In the genomic region with DNA sequence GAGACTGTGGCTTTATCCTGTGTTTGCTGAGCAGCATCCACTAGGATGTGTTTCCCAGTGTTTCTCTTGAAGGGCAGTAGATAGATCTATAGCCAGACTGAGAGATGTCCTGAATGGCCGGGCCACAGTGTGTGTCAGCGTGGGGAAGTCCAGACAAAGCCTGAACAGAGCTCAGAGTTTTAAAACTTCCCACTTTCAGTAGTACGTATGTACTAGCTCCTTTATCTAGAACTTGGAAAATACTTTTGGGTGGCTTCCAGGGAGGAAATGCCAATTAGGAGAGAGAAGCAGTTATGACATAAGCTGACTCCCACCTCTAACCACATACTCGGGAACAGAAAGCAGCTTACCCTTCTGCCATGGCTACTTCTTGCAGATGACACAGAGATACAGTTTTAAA, we compare ENCODE assay signal across 15 mouse cellular contexts. TPM values are rescaled to one million over a fixed set of nuclear protein-coding genes. Genes with fewer than 3 reads are reported as not detected.
DNase-seq lines count a peak whose midpoint lies in the region; ATAC-seq lines count a peak whose summit lies in the region.
"Had no signal": no experiment of that assay in that cellular context is flagged by ENCODE, and none has a peak within 500 bp of the region (broad histone marks: within the 10 kb centered on the region; RNA-seq: fewer than 3 reads in every experiment).

No protein-coding gene starts in this region.

- H3K9me3 ChIP-seq in limb, embryonic 13.5 days, result no peaks in the 10 kb centered on the region
- H3K9me3 ChIP-seq in limb, embryonic 10.5 days (replicated peaks), result no peaks in the 10 kb centered on the region
- no peaks in the 10 kb centered on the region for H3K9me3 ChIP-seq in embryonic facial prominence, embryonic 15.5 days (replicated peaks)
- H3K9me3 ChIP-seq in heart, embryonic 14.5 days (ENCODE audit: control insufficient read depth, low read length), result no peaks in the 10 kb centered on the region
- H3K9me3 ChIP-seq: hindbrain, embryonic 15.5 days; midbrain, embryonic 15.5 days had no signal

- DNase-seq in limb, embryonic 10.5 days (ENCODE audit: low spot score), result no peak
- DNase-seq in lung, postnatal 25 days (ENCODE audit: low spot score), result peak; percentile 32
- DNase-seq in spleen, adult 12 weeks (ENCODE audit: low spot score), result no peak
- no peak for DNase-seq in thymus, postnatal 4 days
- DNase-seq: cerebellum, postnatal 14 days; right cerebral cortex, postnatal 25 days; thymus, adult 18-20 months had no signal

- WGBS in limb, embryonic 13.5 days, result 72% methylated on average over 4 of the region's 4 CpGs
- 84% methylated on average over 4 of the region's 4 CpGs for WGBS in limb, embryonic 10.5 days
- 58% methylated on average over 4 of the region's 4 CpGs for WGBS in embryonic facial prominence, embryonic 15.5 days
- WGBS in heart, embryonic 14.5 days, result 34% methylated on average over 4 of the region's 4 CpGs

- 0 out of 2 replicates have a peak overlapping the region, but pooled peaks have one; percentile 9 for H3K9ac ChIP-seq in limb, embryonic 13.5 days
- no peak overlapping the region for H3K9ac ChIP-seq in embryonic facial prominence, embryonic 15.5 days
- no peak overlapping the region for H3K9ac ChIP-seq in heart, embryonic 14.5 days (ENCODE audit: low read length)
- H3K9ac ChIP-seq: hindbrain, embryonic 15.5 days; liver, embryonic 14.5 days; midbrain, embryonic 15.5 days had no signal

- H3K4me1 ChIP-seq in limb, embryonic 13.5 days, result no peaks in the 10 kb centered on the region
- H3K4me1 ChIP-seq in limb, embryonic 10.5 days, result no peaks in the 10 kb centered on the region
- H3K4me1 ChIP-seq in embryonic facial prominence, embryonic 15.5 days, result no peaks in the 10 kb centered on the region
- peaks cover 0 to 13% of the 10 kb centered on the region in 2 experiments; a peak in 1 of 4 replicates for H3K4me1 ChIP-seq in heart, embryonic 14.5 days (ENCODE audit: control insufficient read depth in 2 of 2, insufficient read depth in 2 of 2, low read length in 2 of 2)
- H3K4me1 ChIP-seq: hindbrain, embryonic 15.5 days; midbrain, embryonic 15.5 days had no signal

- no peak overlapping the region for H3K4me2 ChIP-seq in limb, embryonic 13.5 days (replicated peaks)
- no peak overlapping the region for H3K4me2 ChIP-seq in embryonic facial prominence, embryonic 15.5 days (replicated peaks)
- H3K4me2 ChIP-seq in heart, embryonic 14.5 days (ENCODE audit: low read length), result no peak overlapping the region
- H3K4me2 ChIP-seq: hindbrain, embryonic 15.5 days; midbrain, embryonic 15.5 days had no signal

- no peak overlapping the region for H3K27ac ChIP-seq in limb, embryonic 13.5 days
- H3K27ac ChIP-seq in limb, embryonic 10.5 days, result no peak overlapping the region
- peak overlapping the region; percentile 5; the same call in 1 of the 2 replicates for H3K27ac ChIP-seq in embryonic facial prominence, embryonic 15.5 days (replicated peaks)
- peak overlapping the region; percentile 6 to 47; a peak in 2 of 4 replicates for H3K27ac ChIP-seq in heart, embryonic 14.5 days (replicated peaks in 1 of 2; ENCODE audit: control insufficient read depth in 1 of 2, insufficient read depth in 1 of 2, low read depth in 2 of 2, low read length in 2 of 2)
- H3K27ac ChIP-seq: hindbrain, embryonic 15.5 days; liver, embryonic 14.5 days; midbrain, embryonic 15.5 days had no signal

- no peak for ATAC-seq in limb, embryonic 13.5 days (ENCODE audit: low FRiP score, low read depth)
- ATAC-seq in embryonic facial prominence, embryonic 15.5 days (ENCODE audit: insufficient number of reproducible peaks, low FRiP score, low TSS enrichment, low read depth), result no peak
- ATAC-seq in heart, embryonic 14.5 days (ENCODE audit: insufficient number of reproducible peaks, insufficient read depth, low FRiP score, low read depth), result no peak
- ATAC-seq: intestine, postnatal 0 days; midbrain, embryonic 15.5 days; Patski had no signal

- no peaks in the 10 kb centered on the region; the same call in 1 of the 2 replicates for H3K36me3 ChIP-seq in limb, embryonic 13.5 days
- no peaks in the 10 kb centered on the region for H3K36me3 ChIP-seq in limb, embryonic 10.5 days
- no peaks in the 10 kb centered on the region for H3K36me3 ChIP-seq in embryonic facial prominence, embryonic 15.5 days
- peaks cover 97% of the 10 kb centered on the region for H3K36me3 ChIP-seq in heart, embryonic 14.5 days (ENCODE audit: control insufficient read depth, insufficient read depth, low read length)
- H3K36me3 ChIP-seq: hindbrain, embryonic 15.5 days; midbrain, embryonic 15.5 days had no signal

- H3K4me3 ChIP-seq in limb, embryonic 13.5 days, result no peak overlapping the region
- no peak overlapping the region for H3K4me3 ChIP-seq in limb, embryonic 10.5 days
- no peak overlapping the region for H3K4me3 ChIP-seq in embryonic facial prominence, embryonic 15.5 days (replicated peaks)
- H3K4me3 ChIP-seq in heart, embryonic 14.5 days (ENCODE audit: control insufficient read depth in 1 of 2, insufficient read depth in 1 of 2, low read depth in 1 of 2, low read length in 2 of 2), result no peak overlapping the region
- H3K4me3 ChIP-seq: hindbrain, embryonic 15.5 days; midbrain, embryonic 15.5 days had no signal

- H3K27me3 ChIP-seq in limb, embryonic 13.5 days, result no peaks in the 10 kb centered on the region
- H3K27me3 ChIP-seq in limb, embryonic 10.5 days (ENCODE audit: low read depth, poor library complexity, severe bottlenecking), result no peaks in the 10 kb centered on the region
- H3K27me3 ChIP-seq in embryonic facial prominence, embryonic 15.5 days, result no peaks in the 10 kb centered on the region
- H3K27me3 ChIP-seq in heart, embryonic 14.5 days (ENCODE audit: control insufficient read depth, insufficient read depth, low read length), result no peaks in the 10 kb centered on the region
- H3K27me3 ChIP-seq: hindbrain, embryonic 15.5 days; midbrain, embryonic 15.5 days; Patski had no signal

RNA-seq across cellular contexts. Expression of a gene that starts 23.6 kb away (rescaled TPM):
- polyA plus RNA-seq in limb, embryonic 13.5 days (2015; fragmentation: Nextera tagmentation; extraction: Ambion mirVana), result 2.7 and 3.7 TPM in 2 replicates
- polyA plus RNA-seq in limb, embryonic 10.5 days (2016; fragmentation: Nextera tagmentation; extraction: Ambion mirVana), result 0.60 and 0.95 TPM in 2 replicates
- 1.0 and 1.1 TPM in 2 replicates for polyA plus RNA-seq in embryonic facial prominence, embryonic 15.5 days (2015; fragmentation: Nextera tagmentation; extraction: Ambion mirVana)
- polyA plus RNA-seq in heart, embryonic 14.5 days (2014; fragmentation: Nextera tagmentation; extraction: Ambion mirVana), result 67.0 and 78.5 TPM in 2 replicates

Comparison
In these comparisons a context has a peak if more than half of its experiments do, and no peak if none do; other contexts are left out.
1. H3K27ac ChIP-seq: peak in embryonic facial prominence, embryonic 15.5 days (single experiment) and heart, embryonic 14.5 days (2 of 2); none in limb, embryonic 13.5 days (single experiment) and limb, embryonic 10.5 days (single experiment).
2. RNA of a gene that starts 23.6 kb away (polyA plus RNA-seq): 67.0 to 78.5 TPM in heart, embryonic 14.5 days; 2.7 to 3.7 TPM in limb, embryonic 13.5 days, 1.0 to 1.1 TPM in embryonic facial prominence, embryonic 15.5 days and 0.60 to 0.95 TPM in limb, embryonic 10.5 days; every median in the first group is over 10 times any median in the second.